Comparison of ENCODE assay signal across 16 mouse cellular contexts in genomic region chr3:12635857-12636256, GRCm38 (mm10).
"Had no signal": no experiment of that assay in that cellular context is flagged by ENCODE, and none has a peak within 500 bp of the region (broad histone marks: within the 10 kb centered on the region; RNA-seq: fewer than 3 reads in every experiment).

No protein-coding gene starts in this region.

- ATAC-seq: liver, postnatal 0 days; lung, postnatal 0 days; midbrain, embryonic 13.5 days; midbrain, embryonic 15.5 days had no signal

- H3K4me3 ChIP-seq: lung, embryonic 15.5 days; megakaryocyte, embryonic 14.5 days; midbrain, embryonic 13.5 days; midbrain, embryonic 15.5 days; neural tube, embryonic 12.5 days had no signal

- H3K36me3 ChIP-seq: lung, embryonic 15.5 days; midbrain, embryonic 13.5 days; midbrain, embryonic 15.5 days; neural tube, embryonic 12.5 days had no signal

- H3K4me2 ChIP-seq: lung, embryonic 15.5 days; midbrain, embryonic 11.5 days; midbrain, embryonic 13.5 days; midbrain, embryonic 15.5 days; neural tube, embryonic 12.5 days had no signal

- DNase-seq: liver, postnatal 0 days; lung, adult 2 months; lung, postnatal 14 days; lung, postnatal 36 days; right cerebral cortex, postnatal 14 days; thymus, adult 2 months; thymus, postnatal 25 days; thymus, postnatal 4 days had no signal

- H3K9me3 ChIP-seq: lung, embryonic 15.5 days; megakaryocyte, embryonic 14.5 days; midbrain, embryonic 13.5 days; midbrain, embryonic 15.5 days; neural tube, embryonic 12.5 days had no signal

- H3K27ac ChIP-seq: lung, embryonic 15.5 days; macrophage; midbrain, embryonic 13.5 days; midbrain, embryonic 15.5 days; neural tube, embryonic 12.5 days had no signal

- H3K9ac ChIP-seq: liver, postnatal 0 days; lung, embryonic 15.5 days; midbrain, embryonic 13.5 days; midbrain, embryonic 15.5 days; neural tube, embryonic 12.5 days had no signal

- H3K4me1 ChIP-seq: lung, embryonic 15.5 days; megakaryocyte, embryonic 14.5 days; midbrain, embryonic 13.5 days; midbrain, embryonic 15.5 days; neural tube, embryonic 12.5 days had no signal

- H3K27me3 ChIP-seq: lung, embryonic 15.5 days; megakaryocyte, embryonic 14.5 days; midbrain, embryonic 13.5 days; midbrain, embryonic 15.5 days; neural tube, embryonic 12.5 days had no signal
